Mouse (Mus musculus): ENCODE results near the gene Ubr3.

Ubr3 gene

GRCm38 (mm10) chr2:70034895-70035294 is 137.8 kb downstream of the Ubr3 start:
- DNase-seq (ENCODE audit: low spot score in 2 of 2): no peak

GRCm38 (mm10) chr2:70035358-70035757 is 138.3 kb downstream of the Ubr3 start:
- DNase-seq (ENCODE audit: low spot score in 2 of 2): no peak

GRCm38 (mm10) chr2:70037221-70037620 is 140.2 kb downstream of the Ubr3 start:
- DNase-seq (ENCODE audit: low spot score in 2 of 2): no peak

- DNase-seq (ENCODE audit: low spot score in 2 of 2): no peak
Observed at GRCm38 (mm10) chr2:70038752-70039151, 141.7 kb downstream of the Ubr3 start, which contains the start of gene Myo3b. Gene Myo3b, plus strand, starts transcription at chr2:70039126.

GRCm38 (mm10) chr2:70044466-70044865 is 147.4 kb downstream of the Ubr3 start:
- no peak for DNase-seq (ENCODE audit: low spot score in 2 of 2)

GRCm38 (mm10) chr2:70047868-70048267 is 150.8 kb downstream of the Ubr3 start:
- DNase-seq (ENCODE audit: low spot score in 2 of 2): no peak

- no peak for DNase-seq (ENCODE audit: low spot score in 2 of 2)
Observed at GRCm38 (mm10) chr2:70053803-70054202, 156.8 kb downstream of the Ubr3 start.

- DNase-seq (ENCODE audit: low spot score in 2 of 2): no peak
Observed at GRCm38 (mm10) chr2:70058201-70058600, 161.2 kb downstream of the Ubr3 start.

GRCm38 (mm10) chr2:70060359-70061345 is 163.6 kb downstream of the Ubr3 start:
- DNase-seq (ENCODE audit: low spot score in 2 of 2): no peak

GRCm38 (mm10) chr2:70065116-70065515 is 168.1 kb downstream of the Ubr3 start:
- no peak for DNase-seq (ENCODE audit: low spot score in 2 of 2)

- no peak for DNase-seq (ENCODE audit: low spot score in 2 of 2)
Observed at GRCm38 (mm10) chr2:70065729-70066300, 168.8 kb downstream of the Ubr3 start.

GRCm38 (mm10) chr2:70066338-70067022 is 169.4 kb downstream of the Ubr3 start:
- DNase-seq (ENCODE audit: low spot score in 2 of 2): no peak

GRCm38 (mm10) chr2:70069861-70070260 is 172.8 kb downstream of the Ubr3 start:
- no peak for DNase-seq (ENCODE audit: low spot score in 2 of 2)

Data from heart, adult 9 months (tissue).